Mouse (Mus musculus): Measurements from ENCODE around the gene Ppp2r1b.

DNA sequence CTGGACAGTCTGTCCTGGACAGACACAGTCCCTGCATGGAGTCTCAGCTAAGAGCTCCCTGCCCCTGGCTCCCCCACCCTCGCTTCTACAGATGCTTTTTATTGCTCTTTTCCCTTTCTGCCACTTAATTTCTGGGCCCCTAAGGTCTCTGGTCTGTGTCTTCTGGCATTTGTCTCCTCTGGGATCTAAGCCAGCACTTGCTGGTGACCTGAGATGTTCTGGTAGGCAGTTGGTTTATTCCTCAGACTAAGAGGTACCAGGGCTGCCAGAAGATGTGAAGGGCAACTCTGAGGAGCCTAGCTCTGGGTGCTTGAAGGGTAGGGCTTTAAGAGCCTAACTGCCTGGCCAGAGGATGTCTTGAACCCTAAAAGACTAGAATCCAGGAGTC lies 40.5 kb downstream of the Ppp2r1b start:
- no peak for TF ChIP-seq TCF3 (IDR thresholded peaks at IDR 0.05; ENCODE audit: insufficient read length, low read depth)
- no peak for TF ChIP-seq POLR2A (IDR thresholded peaks at IDR 0.05; ENCODE audit: insufficient read length, low read depth)
- TF ChIP-seq MAX (IDR thresholded peaks at IDR 0.05; ENCODE audit: low read depth): no peak
- TF ChIP-seq POLR2AphosphoS2 (IDR thresholded peaks at IDR 0.05; ENCODE audit: insufficient read length, low read depth): no peak
- TF ChIP-seq E2F4 (IDR thresholded peaks at IDR 0.05; ENCODE audit: insufficient read depth): no peak
- TF ChIP-seq USF1 (IDR thresholded peaks at IDR 0.05; ENCODE audit: low read depth): no peak
- no peak for TF ChIP-seq REST (IDR thresholded peaks at IDR 0.05; ENCODE audit: insufficient read depth, insufficient read length)
- no peak for TF ChIP-seq TCF12 (IDR thresholded peaks at IDR 0.05; ENCODE audit: insufficient read depth, poor library complexity, severe bottlenecking)
